Mouse (Mus musculus) erythroblast, embryonic 14.5 days (primary cell): ENCODE data around the gene Ly9.

Experiments
- GATA1 ChIP-seq: IDR thresholded peaks from 2 replicates; pipeline ENCODE4 v1.6.1; 2012; ENCODE audit warnings: low read length, inconsistent platforms, mixed read lengths
- TAL1 ChIP-seq: IDR thresholded peaks from 3 replicates; pipeline ENCODE4 v1.6.1; 2012; ENCODE audit warnings: low read length, inconsistent platforms, mixed read lengths

DNA sequence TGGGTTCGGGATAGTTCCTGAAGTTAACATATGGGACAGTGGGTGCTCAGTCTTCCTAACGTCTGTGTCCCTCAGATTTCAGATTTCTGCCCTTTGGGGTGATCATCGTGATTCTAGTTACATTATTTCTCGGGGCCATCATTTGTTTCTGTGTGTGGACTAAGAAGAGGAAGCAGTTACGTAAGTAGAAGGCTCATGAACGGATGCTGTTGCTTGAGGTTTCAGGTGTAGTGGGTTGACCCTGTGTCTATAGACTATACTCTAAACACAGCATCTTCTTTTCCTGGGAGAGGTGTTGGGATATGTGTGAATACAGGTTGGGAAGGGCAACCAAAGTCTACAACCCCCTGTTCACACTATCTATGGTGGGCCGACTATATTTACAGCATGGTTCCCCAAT is 30.0 kb downstream of the Ly9 start:
- TF ChIP-seq TAL1 (no peak), GATA1 (no peak)
